Mouse (Mus musculus) testis, adult 2 months (tissue): ENCODE measurements around the gene Aoc3. TPM values are rescaled to one million over a fixed set of nuclear protein-coding genes. Genes with fewer than 3 reads are reported as not detected.
"Not testable (repeated sequence)": the region's sequence is repeated elsewhere in the genome, so short reads cannot be mapped to it uniquely, and the experiment has no call there.

Experiments
- H3K27ac ChIP-seq: fragments of 200-500 bp; 2 replicates; pipeline ENCODE4 v1.5.1; 2012; ENCODE audit warnings: low read depth, low read length; ENCODE audit not compliant: control insufficient read depth, insufficient read depth
- H3K27me3 ChIP-seq: fragments of 200-500 bp; 2 replicates; pipeline ENCODE4 v1.6.1; 2012; ENCODE audit warnings: mild to moderate bottlenecking, low read length, moderate library complexity; ENCODE audit not compliant: control insufficient read depth, insufficient read depth
- H3K36me3 ChIP-seq: fragments of 200-500 bp; 2 replicates; pipeline ENCODE4 v1.6.1; 2012; ENCODE audit warnings: mild to moderate bottlenecking, low read length; ENCODE audit not compliant: control insufficient read depth, insufficient read depth
- H3K4me1 ChIP-seq: fragments of 200-500 bp; 2 replicates; pipeline ENCODE4 v1.6.1; 2012; ENCODE audit warnings: low read length; ENCODE audit not compliant: control insufficient read depth, insufficient read depth
- H3K4me3 ChIP-seq: fragments of 200-500 bp; 2 replicates; pipeline ENCODE4 v1.5.1; 2012; ENCODE audit warnings: low read depth, mild to moderate bottlenecking, low read length, moderate library complexity, mixed read lengths; ENCODE audit not compliant: control insufficient read depth
- CTCF ChIP-seq: fragments of 200-500 bp; IDR thresholded peaks from 2 replicates; pipeline ENCODE4 v1.5.1; 2012; ENCODE audit warnings: low read depth, mild to moderate bottlenecking, inconsistent platforms, low read length, moderate library complexity; ENCODE audit not compliant: control insufficient read depth, insufficient read depth, insufficient replicate concordance
- POLR2A ChIP-seq: fragments of 200-500 bp; IDR thresholded peaks from 2 replicates; pipeline ENCODE4 v1.6.1; 2012; ENCODE audit warnings: low read depth, mild to moderate bottlenecking, inconsistent platforms, low read length, moderate library complexity; ENCODE audit not compliant: control insufficient read depth
- polyA plus RNA-seq: library from polyadenylated mRNA; depleted of rRNA; stranded (reverse); fragments of >200 nt; gene quantifications from 2 replicates; pipeline ENCODE4 v1.2.3, GENCODE M21; 2012

Gene Aoc3
- polyA plus RNA-seq, 1 experiment = 4.2 TPM

- no peak for TF ChIP-seq CTCF
- TF ChIP-seq POLR2A = no peak
- no peaks in the 10 kb centered on the region for H3K27me3 ChIP-seq
- peak overlapping the region; percentile 100 for H3K4me3 ChIP-seq
- peaks cover 6% of the 10 kb centered on the region for H3K4me1 ChIP-seq
- peaks cover 1% of the 10 kb centered on the region; the same call in 1 of the 2 replicates for H3K36me3 ChIP-seq
- peak overlapping the region; percentile 99 for H3K27ac ChIP-seq
Measured at GRCm38 (mm10) chr11:101315082-101315650, 15.2 kb upstream of the Aoc3 start.

- H3K36me3 ChIP-seq = peaks cover 1% of the 10 kb centered on the region; the same call in 1 of the 2 replicates
- H3K27ac ChIP-seq = peak within 1 kb of the TSS; percentile 99
- peak within 1 kb of the TSS; percentile 100 for H3K4me3 ChIP-seq
- no peaks in the 10 kb centered on the region for H3K27me3 ChIP-seq
- no peak for TF ChIP-seq CTCF
- peak; percentile 83 for TF ChIP-seq POLR2A
- H3K4me1 ChIP-seq = peaks cover 6% of the 10 kb centered on the region
Measured at GRCm38 (mm10) chr11:101315665-101316500, 14.5 kb upstream of the Aoc3 start, which contains the start of gene Psme3. Gene Psme3, plus strand, starts transcription at chr11:101316213.

DNA sequence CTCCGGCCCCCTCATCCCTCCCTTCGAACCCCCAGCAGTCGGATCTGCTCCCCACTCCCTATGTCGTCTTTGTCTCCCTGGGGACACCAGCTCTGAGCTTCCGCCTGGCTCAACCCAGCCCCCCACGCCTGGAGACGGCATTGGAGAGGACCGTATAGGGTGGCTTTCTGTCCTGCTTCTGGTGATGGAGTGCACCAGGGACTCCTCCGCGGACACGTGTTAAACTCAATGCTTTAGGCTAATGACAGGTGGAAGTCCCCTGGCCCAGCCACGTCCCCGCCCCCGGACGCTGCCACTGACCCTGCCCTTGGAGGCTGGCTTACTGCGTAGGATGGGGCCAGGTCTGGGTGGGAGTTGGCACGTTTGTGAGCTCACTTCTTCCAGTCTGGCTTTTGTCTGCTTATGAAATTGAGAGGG lies 13.9 kb upstream of the Aoc3 start:
- H3K4me1 ChIP-seq = peaks cover 6% of the 10 kb centered on the region
- no peaks in the 10 kb centered on the region for H3K27me3 ChIP-seq
- peaks cover 1% of the 10 kb centered on the region; the same call in 1 of the 2 replicates for H3K36me3 ChIP-seq
- peak overlapping the region; percentile 99 for H3K27ac ChIP-seq
- TF ChIP-seq CTCF (no peak), POLR2A (peak; percentile 70; the same call in 1 of the 2 replicates)
- H3K4me3 ChIP-seq = peak overlapping the region; percentile 100

- Histone ChIP-seq H3K4me3 (no peak overlapping the region), H3K27me3 (no peaks in the 10 kb centered on the region), H3K36me3 (no peaks in the 10 kb centered on the region; the same call in 1 of the 2 replicates), H3K27ac (no peak overlapping the region), H3K4me1 (no peaks in the 10 kb centered on the region)
- TF ChIP-seq CTCF (peak; percentile 79; the same call in 1 of the 2 replicates), POLR2A (no peak)
Measured at GRCm38 (mm10) chr11:101323609-101324008, 6.8 kb upstream of the Aoc3 start.

- Histone ChIP-seq H3K4me1 (no peaks in the 10 kb centered on the region), H3K27ac (no peak within 1 kb of the TSS), H3K27me3 (no peaks in the 10 kb centered on the region), H3K4me3 (peak within 1 kb of the TSS; percentile 6), H3K36me3 (no peaks in the 10 kb centered on the region; the same call in 1 of the 2 replicates)
- TF ChIP-seq CTCF (no peak), POLR2A (no peak)
Measured at GRCm38 (mm10) chr11:101324763-101325162, 5.6 kb upstream of the Aoc3 start, which contains the start of gene Aoc2. Gene Aoc2, plus strand, starts transcription at chr11:101325063.

GRCm38 (mm10) chr11:101325201-101325600 lies 5.2 kb upstream of the Aoc3 start:
- H3K36me3 ChIP-seq, H3K4me3 ChIP-seq, H3K27ac ChIP-seq: not testable (repeated sequence)

GRCm38 (mm10) chr11:101326147-101326546 lies 4.3 kb upstream of the Aoc3 start:
- no peaks in the 10 kb centered on the region for H3K27me3 ChIP-seq
- TF ChIP-seq POLR2A = peak; percentile 22; the same call in 1 of the 2 replicates
- no peak for TF ChIP-seq CTCF
- H3K27ac ChIP-seq = no peak overlapping the region
- H3K4me3 ChIP-seq = peak overlapping the region; percentile 40
- H3K4me1 ChIP-seq = no peaks in the 10 kb centered on the region
- H3K36me3 ChIP-seq = no peaks in the 10 kb centered on the region; the same call in 1 of the 2 replicates

More at GRCm38 (mm10) chr11:101325201-101325600, 5.2 kb upstream of the Aoc3 start:
- not testable (repeated sequence) for H3K27me3 ChIP-seq, H3K4me1 ChIP-seq
